Mouse (Mus musculus) spleen, postnatal 14 days (tissue): Measurements from ENCODE around the gene Mutyh.

Source experiments
- DNase-seq, 2 experiments: peaks; one replicate each; pipeline ENCODE4 v3.0.0; 2021 to 2022; ENCODE audit warnings: low spot score in 2 of 2

Gene Mutyh

DNA sequence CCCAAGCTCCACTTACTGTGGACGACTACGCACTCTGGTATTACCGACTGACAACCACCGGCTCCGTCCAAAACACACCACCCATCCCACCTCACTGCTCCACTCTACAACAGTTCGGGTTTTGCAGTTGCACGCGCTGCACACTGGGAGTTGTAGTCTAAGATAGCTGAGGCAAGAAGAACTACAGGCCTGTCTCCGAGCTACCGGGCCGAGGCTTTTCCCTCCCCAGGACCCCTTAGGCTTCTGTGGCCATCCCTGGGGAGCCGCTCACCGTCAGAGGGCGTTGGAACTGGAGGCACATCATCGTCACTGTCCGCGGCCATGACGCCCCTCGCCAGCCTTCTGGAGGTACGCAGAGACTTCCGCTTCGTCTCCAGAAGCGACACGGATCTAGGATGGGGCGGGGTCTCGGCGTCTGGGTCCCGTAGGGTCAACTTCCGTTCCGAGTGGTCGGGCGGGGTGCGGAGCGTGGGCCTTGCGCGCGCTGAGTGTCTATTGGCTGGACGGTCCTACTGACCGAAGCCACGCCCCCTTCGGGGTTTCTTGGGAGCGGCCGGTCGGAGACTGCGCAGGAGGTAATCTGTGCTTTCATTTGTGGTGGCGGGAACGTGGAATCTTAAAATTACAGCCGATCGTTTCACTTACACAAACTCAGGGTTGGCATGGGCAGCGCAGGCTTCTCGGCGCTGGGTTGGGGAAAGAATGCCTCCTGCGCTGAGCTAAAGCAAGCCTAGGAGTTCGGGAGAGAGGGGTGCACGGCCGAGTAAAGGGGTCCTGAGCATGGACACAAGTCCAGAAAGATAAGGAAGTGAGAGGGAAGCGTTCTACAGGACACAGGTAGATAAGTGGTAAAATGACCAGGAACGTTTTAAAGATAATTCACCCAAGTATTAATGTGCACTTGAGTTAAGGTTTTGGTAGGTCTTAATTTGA is at the start of gene Mutyh, which contains the start of gene Toe1:
Mutyh (plus strand) TSS at position 527 of the 933 bp plus-strand sequence.
Toe1 (minus strand) TSS at position 444 of the 933 bp plus-strand sequence.
- peak; percentile 84 to 86 for DNase-seq

DNA sequence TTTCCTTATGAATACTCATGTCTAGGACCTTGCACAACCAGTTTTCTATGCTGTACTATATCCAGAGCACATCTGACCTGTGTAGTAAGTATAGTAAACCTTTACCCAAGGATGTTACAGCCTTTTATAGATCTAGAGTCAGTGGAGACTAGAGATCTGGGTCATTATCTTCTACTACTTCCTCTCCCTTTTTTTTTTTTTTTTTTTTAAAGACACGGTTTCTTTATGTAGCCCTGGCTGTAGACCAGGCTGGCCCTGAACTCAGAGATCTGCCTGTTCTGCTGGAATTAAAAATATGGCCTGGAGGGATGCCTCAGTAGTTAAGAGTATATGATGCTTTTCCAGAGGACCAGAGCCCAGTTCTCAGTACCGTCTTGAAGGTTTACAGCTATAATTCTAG is 45.6 kb upstream of the Mutyh start:
- no peak for DNase-seq

DNA sequence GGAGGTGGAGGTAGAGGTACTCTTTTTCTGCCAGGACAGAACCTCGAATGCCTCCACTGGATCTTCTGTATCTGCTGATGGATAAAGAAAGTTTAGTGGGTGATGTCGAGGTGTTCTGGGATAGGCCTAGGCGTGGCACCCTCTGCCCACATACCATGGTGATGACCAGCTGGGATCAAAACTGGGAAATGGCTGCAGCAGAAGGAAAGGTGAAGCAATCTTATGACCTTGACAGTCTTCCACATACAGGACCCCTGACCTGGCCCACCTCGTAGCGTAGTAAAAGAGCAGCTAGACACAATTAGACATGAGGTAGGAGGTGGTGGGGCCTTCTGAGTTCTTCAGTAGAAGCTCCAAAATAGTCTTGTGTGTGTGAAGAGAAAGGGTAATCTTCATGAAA is 43.5 kb upstream of the Mutyh start:
- no peak for DNase-seq

DNA sequence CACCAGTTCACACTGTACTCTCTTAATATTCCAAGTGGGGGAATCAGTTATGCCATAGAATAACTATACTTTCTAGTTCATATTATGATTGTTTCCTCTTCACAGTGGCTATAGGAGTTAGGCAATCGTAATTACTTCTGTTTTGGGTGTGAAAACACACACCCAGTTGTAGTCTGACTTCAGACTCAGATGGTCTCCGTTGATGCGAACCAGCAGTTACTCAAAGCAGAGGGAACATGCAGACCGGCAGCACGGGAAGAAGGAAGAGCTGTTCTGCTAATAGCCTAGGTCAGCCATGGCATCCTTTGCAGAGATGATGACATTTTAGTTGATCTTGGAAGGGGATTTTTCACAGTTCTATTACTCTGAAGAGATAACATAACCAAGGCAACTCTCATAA is 39.0 kb upstream of the Mutyh start:
- no peak for DNase-seq

DNA sequence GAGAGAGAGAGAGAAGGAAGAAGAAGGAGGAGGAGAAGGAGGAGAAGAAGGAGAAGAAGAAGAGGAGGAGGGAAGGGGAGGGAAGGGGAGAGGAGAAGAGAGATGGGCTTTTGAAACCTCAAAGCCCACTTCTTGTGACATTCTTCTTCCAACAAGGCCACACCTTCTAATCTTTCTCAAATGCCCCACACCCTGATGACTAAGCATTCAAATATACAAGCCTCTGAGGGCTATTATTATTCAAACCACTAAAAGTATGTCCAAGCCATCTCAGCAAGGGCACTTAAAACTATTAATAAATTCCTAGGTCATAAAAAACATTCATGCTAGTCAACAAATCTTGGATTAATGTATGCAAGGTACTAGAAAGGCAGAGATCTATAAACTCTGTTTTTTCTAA is 38.5 kb upstream of the Mutyh start:
- no peak for DNase-seq

DNA sequence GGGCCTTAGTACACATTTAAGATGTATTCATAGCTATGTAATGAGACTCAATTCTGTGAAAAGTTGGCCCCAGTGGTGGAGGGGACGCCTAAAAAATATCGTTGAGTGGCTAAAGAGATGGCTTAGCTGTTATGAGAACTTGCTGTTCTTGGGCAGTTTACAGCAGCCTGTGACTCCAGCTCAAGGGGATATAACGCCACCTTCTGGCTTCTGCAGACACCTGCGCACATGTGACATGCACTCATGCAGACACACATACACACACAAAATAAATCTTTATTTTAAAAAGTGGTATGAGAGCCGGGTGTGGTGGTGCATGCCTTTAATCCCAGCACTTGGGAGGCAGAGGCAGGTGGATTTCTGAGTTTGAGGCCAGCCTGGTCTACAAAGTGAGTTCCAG is 31.1 kb upstream of the Mutyh start:
- no peak for DNase-seq

DNA sequence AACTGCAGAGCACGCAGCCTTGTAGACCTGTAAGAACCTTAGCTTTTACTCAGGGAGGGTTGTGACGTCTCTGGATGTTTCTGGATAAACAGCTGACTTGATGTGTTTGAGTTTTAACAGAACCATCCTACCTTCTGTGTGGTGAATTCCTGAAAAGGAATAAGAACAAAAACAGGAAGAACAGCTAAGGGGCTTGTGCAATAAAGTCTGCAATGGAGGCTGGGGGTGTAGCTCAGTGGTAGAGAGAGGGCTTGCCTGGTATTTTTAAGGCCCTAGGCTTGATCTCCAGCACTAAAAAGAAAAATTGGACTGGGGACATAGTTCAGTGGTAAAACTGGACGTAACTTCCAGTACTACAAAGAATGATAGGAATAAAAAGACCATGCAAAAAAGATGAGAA is 30.4 kb upstream of the Mutyh start:
- no peak for DNase-seq

DNA sequence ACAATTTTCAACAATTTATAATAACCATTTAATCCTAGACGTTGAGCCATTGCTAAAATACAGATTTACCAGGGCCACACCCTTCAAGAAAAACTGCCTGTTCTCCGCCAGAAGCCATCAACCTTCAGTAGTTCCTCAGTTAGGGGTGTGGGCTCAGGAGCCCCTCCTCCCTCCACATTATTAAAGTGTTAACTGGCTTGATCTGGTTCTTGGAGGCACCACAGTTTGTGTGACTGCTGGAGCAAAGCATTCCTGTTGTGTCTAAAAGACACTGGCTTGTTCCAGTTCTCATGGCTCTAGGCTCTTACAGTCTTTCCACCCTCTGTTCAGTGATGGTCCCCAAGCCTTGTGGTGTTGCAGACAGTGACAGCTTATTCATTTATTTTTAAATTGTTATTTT is 27.0 kb upstream of the Mutyh start:
- DNase-seq, result no peak

DNA sequence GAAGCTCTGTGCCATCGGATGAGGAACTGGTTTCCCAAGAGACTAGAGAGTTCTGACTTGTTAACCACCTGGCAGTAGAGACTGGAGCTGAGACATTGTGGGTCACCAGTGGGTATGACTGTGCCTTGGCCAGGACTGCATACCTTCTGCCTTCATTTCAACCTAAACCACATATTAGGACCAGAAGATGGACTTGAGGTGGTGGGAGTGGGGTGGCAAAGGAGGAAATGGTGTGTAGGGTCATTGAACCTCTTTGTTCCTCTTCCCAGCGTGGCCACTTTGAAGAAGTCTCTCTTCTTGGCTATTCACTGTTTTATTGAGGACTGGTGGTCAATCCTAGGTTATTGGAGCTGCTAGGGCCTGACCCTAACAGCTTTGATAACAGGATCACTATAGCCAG is 26.2 kb upstream of the Mutyh start:
- DNase-seq, result no peak

DNA sequence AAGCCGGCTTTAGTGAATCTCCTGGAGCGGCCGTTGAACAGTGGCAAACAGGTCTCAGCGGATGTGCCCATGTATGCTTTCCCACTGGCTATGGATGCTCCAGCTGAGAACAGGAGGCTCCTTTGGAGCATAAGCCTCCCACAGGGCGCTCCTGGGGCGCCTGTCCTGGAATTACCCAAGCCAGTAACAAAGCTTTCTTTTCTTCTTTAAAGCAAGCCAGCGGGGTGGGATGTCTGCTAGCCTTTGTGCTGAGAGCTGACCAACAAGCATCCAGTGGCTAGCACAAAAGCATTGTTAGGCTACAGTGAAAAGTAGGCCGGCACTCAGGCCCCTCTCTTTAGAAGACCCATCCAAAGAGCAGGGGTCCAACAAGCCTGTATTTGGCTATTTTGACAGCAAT is 25.4 kb upstream of the Mutyh start:
- DNase-seq, result no peak

DNA sequence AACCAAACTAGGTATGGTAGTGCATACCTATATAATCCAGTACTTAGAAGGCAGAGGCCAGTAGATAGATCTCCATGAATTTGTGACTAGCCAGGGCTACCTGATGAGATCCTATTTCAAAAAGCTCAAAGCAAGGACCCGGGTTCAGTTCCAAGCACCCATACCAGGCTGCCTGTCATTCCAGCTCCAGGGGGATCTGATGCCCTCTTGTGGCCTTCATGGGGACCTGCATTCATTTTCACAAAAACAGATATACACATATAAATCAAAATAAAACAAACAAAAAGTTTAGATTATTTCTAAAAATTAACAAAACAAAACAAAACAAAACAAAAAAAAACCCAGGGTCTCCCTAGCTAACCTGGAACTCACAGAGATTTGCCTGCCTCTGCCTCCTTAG is 20.9 kb upstream of the Mutyh start:
- no peak for DNase-seq

DNA sequence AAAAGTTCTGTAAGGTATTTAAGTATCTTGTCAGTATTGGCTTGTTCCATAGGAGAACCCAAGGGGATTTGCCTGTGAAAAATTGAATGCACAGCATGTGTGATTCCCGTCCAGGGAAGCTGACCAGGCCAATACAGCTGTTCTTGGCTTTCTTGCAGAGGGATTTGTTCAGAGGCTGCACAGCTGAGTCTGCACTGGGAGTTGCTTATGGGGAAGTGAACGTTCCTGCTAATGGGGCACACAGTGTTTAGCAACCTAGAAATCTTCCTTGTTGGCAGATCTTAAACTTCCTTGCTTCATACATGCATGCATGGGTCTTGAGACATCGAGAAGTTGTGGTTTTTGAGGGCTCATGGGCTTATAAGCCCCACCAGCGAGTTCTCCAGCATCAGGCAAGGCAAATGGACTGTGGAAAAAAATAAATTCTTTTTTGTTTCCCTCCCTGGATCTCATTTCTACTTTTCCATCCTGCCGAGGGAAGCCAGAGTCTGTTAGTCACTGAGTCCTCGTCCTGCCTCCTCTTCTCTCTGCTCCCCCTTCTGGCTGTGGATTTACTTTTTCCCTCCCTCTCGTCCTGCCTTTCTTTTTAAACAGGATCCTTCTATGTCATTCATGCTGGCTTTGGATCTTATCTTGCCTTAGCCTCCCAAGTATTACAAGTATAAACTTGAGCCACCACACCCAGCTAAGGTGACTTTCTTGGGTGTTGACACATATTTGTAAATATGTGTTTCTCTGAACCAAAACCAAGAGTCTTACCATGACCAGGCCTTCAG is 19.4 kb upstream of the Mutyh start:
- no peak for DNase-seq

DNA sequence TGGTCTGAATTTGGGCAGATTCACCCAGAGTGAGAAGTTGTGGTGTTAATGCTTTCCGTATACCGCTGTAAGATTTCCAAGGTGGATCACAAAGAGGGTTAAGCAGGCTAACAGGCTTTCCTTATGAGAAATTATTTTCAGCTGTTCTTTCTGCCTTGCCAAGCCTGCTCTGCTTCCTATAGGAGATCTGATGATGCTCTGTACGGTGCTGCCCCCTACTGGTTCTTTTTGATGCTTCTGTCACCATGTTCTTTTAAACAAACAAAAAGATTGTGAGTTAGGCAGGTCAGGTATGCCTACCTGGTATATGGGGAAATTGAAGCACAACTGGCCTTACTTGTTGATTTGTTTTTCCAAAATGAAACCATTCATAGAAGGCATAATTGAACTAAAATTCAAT is 18.6 kb upstream of the Mutyh start:
- DNase-seq, result peak; percentile 36 to 72

DNA sequence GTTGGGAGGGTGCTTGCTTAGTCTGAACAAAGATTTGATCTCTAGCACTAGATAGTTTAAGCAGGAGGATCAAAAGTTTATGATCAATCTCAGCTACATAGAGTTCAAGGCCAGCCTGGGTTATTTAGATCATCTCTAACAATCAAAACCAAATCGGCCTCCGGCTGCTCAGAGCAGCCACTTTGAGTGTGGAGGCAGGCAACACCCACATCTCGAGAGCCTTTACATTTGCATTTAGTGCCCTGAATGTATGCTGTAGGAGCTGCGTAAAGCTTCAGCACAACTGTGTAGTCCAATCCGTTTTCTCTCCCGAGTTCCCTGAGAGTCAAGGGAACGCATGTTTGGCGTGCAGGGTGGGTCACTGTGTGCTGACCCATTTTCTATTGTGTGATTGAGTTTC is 15.1 kb upstream of the Mutyh start:
- DNase-seq, result no peak

DNA sequence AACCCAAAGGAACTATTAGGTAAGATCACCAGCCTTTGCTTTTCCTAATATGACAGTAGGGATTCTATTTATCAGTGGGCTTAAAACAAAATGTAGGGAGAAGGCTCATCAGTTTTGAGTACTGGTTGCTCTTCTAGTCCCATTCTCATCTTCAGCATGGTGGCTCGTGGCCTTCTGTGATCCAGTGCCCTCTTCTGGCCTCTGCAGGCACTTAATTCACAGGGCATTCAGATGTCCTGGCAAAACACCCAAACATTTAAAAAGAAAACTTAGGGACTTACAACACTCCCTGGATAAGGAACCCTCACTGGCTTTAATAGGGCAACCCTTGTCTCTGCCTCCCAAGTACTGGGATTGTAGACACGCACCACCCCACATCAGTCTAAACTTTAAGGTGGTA is 13.2 kb upstream of the Mutyh start:
- DNase-seq, result no peak

DNA sequence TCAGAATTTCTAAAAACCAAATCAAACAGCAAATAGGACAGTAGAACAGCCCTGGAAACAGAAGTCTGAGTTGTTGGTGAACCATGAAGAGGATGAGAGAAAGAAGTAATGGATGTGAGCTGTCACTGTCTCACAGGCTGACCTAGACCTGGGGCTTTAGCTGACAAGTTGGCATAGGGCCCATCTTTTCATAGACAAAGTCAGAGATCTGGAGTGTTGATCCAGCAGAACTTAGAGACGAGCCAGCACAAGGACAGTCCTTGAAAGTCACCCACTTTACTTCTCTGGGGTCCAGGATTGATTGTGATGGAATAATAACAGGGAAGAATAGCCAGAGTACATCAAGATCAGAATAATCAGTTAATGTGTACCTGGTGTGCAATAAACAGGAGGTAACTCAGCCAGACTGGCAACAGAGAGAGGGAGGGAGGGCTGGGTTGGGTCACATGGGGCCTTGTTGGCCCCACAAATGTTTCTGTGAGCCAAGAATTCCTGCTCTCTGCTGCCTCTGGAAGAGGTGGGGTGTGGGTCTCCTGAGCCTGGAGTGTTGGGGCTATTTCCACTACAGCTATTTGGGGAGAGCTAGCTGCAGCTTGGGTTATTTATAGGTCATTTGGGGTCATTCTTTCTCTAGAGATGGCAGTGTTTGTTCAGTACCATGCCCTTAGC is 10.9 kb upstream of the Mutyh start:
- no peak for DNase-seq

DNA sequence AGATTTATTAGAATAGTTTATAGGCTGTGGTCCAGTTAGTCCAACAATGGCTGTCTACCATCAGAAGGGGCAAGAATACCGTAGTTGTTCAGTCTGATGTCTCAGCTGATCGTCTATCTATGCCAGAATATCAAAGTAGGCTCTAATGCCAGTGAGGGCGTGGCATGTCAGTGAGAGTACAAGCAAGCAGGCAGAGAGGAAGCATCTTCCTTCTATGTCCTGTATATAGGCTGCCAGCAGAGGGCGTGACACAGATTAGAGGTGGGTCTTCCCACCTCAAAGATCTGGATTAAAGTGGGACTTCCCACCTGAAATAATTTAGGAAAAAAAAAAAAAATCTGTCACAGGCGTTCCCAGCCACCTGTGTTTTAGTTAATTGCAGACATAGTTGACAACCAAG is 7.6 kb upstream of the Mutyh start:
- DNase-seq, result no peak

DNA sequence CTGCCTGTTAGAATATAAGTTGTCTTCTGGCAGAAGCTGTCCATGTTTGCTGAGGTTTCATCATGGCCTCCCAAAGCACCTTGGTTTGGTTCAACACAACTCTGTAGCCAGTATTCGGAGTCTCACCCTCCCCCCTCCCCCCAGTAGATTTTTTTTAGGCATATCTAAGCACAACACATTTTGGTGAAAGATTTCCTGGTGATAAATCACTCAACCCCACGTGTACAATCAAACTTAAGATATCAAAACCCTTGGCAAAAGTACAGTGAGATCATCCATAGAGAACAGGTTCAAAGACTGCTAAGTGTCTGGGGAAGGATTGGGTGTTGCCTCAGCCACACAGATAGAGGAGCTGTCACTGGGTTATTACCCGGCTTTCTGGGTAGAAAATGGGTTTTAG is 3.5 kb downstream of the Mutyh start:
- no peak for DNase-seq

DNA sequence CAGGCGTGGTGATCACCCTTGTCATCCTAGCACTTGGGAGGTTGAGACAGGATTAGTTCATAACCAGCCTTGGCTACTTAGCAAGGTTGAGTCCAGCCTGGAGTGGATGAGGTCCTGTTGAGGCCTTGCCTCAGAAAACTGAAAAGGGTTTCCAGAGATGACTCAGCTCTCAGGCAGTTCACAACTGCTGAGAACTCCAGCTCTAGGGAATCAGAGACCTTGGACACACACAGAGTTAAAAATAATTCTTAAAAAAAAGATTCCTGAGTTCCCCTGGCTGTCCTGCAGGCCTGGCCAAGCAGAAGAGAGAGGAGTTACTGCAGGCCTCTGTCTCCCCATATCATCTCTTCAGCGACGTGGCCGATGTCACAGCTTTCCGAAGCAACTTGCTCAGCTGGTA is 7.8 kb downstream of the Mutyh start:
- DNase-seq, result no peak

DNA sequence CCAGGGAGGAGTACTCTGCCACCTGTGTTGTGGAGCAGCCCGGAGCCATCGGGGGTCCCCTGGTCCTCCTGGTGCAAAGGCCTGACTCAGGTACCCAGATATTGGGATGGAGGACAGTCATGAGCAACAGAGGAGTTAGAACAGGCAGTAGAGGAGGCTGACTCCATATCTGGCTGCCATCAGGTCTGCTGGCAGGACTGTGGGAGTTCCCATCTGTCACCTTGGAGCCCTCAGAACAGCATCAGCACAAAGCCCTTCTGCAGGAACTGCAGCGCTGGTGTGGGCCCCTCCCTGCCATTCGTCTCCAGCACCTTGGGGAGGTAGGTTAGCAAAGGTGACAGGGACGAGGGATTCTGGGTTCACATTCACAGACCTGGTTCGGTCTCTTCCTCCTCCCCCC is 10.0 kb downstream of the Mutyh start:
- no peak for DNase-seq

DNA sequence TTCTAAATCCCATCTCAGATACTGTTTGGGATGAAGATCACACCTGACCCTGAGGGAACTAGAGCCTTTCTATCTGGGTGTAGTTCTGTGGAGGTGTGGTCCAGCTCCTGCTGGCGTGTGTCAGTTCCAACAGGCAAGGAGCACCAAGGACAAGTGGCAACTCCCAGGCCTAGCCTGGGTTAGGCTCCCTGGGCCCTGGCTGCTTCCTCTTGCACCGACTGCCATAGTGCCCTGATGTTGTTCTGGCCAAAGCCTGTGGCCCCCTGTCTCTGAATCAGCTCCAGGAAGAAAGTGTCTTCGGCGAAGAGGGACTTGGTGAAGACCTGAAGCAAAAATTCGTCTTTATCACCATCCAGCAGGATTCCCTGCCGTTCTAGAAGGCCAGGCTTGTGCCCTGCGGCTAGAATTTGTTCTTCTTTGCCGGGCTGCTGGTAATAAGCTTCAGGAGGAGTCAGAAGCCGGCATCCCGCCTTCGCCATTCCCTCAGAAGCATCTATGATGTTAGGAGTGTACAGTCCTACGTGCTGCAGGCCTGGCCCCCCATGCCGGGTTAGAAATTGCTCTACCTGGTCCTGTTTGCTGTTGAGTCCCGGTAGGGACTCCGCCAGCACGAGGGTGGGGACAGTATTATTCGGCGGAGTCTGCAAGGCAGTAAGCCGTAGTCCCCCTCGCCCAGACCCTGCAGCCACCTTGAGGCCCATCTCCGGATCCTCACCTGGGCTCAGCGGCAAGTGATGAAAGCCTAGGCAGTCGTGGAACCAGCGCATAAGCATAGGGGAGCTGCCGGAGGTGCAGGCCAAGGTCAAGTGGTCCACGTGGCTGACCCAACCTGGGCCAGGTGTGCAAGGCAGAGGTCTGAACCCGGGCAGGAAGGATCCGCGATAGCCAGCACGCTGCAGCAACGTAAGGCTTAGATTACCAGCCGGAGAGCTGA is 12.7 kb downstream of the Mutyh start:
- no peak for DNase-seq
